Mouse (Mus musculus) megakaryocyte-erythroid progenitor cell, adult 5-6 weeks (primary cell): ENCODE measurements around the gene Maob. TPM values are rescaled to one million over a fixed set of nuclear protein-coding genes. Genes with fewer than 3 reads are reported as not detected.

ENCODE experiments used
- ATAC-seq: replicated peaks from 2 replicates; pipeline ENCODE4 v1.8.0; 2016; ENCODE audit warnings: mild to moderate bottlenecking, inconsistent platforms; ENCODE audit not compliant: severe bottlenecking, poor library complexity, low FRiP score, low TSS enrichment
- total RNA-seq, 2 experiments: library from RNA; stranded (forward) in 1 of 2; stranded (reverse) in 1 of 2; fragments of 200-1000, 215-1000 nt in 1 of 2; fragments of >200 nt in 1 of 2; fragmentation: Nextera tagmentation in 1 of 2; gene quantifications; 2 replicates each; pipeline ENCODE4 v1.2.3; 2014 to 2017

The Maob gene
- total RNA-seq (2014; fragmentation: Nextera tagmentation) (not detected in 2 replicates), total RNA-seq (2017) (not detected in 2 replicates)

- ATAC-seq: no peak
Measured at GRCm38 (mm10) chrX:16817261-16817769, at the start of gene Maob. Gene Maob (minus strand): TSS chrX:16817366.

DNA sequence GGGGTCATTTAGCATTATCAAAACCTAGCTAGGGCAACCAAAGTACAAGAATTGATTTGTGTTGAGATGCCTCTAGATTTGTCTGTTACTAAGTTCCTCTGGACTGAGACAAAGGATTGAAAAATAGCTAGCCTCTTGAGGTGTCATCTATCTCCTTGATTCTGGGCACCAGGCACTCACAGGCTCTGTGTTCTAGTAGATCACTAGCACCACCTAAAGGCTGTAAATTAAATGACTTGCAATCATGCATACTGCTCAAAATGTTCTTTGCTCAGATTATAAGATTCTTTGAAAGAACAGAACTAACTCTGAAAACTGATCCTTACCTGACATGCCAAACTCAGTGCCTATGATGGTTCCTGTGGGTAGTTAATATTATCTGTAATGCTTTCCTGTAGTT lies 43.1 kb upstream of the Maob start:
- no peak for ATAC-seq

GRCm38 (mm10) chrX:16846034-16846433 lies 28.9 kb upstream of the Maob start:
- ATAC-seq: no peak

DNA sequence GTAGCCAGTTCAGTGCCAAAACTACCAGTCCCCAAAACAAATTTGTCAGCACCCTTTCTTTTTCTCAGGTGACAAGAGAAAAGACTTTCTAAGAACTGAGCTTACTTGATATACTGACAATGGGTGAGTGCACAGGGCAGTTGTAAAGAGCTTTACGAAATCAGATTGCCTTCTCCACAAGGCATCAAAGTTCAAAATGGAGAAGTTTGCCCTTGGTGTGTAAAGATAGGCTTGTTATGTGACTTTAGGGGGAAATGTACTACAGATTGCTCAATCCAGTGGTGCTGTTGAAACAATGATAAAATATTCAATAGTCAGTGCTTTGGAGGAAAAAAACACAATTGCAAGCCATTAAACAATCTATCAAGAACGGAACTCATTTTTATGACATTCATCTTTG lies 24.3 kb upstream of the Maob start:
- no peak for ATAC-seq

- ATAC-seq: no peak
Measured at GRCm38 (mm10) chrX:16837293-16837692, 20.1 kb upstream of the Maob start.

- no peak for ATAC-seq
Measured at GRCm38 (mm10) chrX:16836488-16837082, 19.4 kb upstream of the Maob start.

DNA sequence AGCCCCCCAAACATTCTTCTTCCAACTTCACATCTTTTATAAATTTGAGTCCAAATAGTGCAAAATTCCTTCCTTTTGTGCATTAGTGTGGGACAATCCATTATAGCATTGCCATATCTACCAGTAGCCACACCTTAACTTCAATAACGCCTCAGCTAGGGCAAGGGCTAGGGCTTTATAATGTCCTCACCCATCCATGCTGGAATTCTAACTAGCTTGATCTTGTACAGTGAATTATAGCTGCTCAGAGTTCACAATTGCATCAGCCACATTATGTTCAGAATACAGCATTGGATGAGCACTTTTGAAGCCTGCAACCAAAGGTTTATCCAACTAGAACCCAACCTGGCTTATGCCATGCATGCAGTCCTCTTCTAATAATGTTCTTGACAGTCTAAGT lies 8.9 kb upstream of the Maob start:
- no peak for ATAC-seq

GRCm38 (mm10) chrX:16815965-16816364 lies 1.2 kb downstream of the Maob start:
- no peak for ATAC-seq

GRCm38 (mm10) chrX:16812080-16812479 lies 5.1 kb downstream of the Maob start:
- ATAC-seq: no peak

- ATAC-seq: no peak
Measured at GRCm38 (mm10) chrX:16767453-16767852, 49.7 kb downstream of the Maob start.

DNA sequence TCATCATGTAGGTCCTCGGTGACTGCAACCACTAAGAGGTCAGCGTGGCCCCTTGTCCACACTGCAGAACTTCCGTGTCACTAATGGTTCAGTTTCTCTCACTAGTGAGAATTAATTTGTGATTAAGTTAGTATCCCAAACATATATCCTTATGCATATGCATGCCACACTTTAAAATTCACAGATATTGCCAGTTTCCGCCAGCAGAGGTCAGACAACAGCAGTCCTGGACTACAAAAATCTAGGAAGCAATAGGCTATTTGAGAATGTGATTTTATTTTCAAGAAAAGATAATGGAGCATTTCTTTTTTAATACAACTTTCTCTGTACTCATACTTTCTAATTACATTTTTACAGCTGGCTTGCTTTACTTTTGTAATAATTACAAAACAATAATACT lies 51.0 kb downstream of the Maob start:
- no peak for ATAC-seq

DNA sequence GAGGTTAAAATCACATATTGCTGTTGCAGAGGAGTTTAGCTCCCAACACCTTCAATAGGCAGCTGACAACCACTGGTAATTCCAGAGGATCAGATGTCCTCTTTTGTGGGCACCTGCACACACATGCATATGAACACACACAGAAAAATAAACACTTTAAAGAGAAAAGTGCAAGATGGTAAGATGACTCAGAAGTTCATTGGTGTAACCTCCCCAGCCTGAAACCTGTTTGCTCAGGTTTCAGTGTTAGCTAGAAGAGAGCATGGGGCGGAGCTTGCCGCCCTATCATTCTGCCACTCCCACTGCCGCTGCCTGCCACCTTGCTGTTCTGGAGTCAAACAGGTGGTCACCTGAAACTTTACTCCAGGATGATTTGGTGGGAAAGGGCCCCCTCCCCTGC lies 55.7 kb downstream of the Maob start:
- no peak for ATAC-seq

GRCm38 (mm10) chrX:16754761-16755160 lies 62.4 kb downstream of the Maob start:
- ATAC-seq: no peak

DNA sequence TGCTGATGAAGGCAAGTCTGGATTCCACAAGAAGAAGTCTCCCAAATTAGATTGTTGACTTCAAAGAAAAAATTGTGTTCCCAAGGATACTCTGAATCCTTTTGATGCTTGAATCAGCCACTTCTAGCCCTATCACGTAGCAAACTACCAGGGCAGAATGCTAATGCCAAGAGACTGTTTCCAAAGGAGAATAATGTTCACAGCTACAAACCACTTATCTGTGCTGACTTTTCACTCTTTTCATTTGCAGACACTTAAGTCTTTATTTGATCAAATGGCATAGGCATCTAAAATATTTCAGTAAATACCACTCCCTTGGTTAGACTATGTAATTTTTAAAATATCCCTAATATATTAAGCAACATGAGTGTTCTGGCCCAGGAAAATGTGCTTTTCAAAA lies 68.2 kb downstream of the Maob start:
- no peak for ATAC-seq

DNA sequence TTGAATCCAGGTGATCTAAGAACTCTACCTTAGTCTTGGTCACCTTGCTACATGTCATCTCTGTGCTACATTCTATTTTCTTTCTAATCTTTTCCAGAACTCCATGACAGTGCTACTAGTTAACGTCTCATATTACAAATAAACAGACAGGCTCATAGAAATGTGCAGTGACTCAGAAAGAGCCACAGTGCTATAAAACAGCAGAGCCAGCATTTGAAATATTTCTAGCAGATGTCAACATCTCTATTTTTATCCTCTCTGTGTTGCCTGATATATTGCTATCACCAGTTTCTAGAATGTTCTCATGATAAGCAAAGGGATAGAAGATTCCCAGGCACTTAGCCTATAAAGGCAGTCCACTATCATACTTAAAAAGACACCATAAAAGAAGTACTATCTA lies 103.1 kb downstream of the Maob start:
- ATAC-seq: no peak

DNA sequence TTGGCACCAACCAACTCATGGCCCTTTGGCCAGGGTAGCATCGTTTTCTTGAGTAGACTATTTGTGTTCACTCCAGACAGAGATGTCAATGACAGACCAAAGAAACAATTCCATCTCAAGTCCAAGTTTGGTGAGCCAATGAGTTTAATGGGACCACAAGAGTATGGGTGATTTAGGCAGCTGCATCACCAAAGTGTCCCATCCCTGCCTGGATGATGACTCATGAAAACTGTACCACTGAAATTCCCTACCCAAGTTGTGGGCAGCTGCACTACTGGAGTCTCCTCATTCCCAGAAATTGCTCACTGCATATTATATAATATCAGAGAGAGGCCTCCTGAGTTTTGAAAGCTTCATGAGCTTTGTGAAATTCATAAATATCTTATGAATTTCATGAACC lies 111.1 kb downstream of the Maob start:
- ATAC-seq: no peak

Other genes starting within 250 kb of the Maob start
- gene Maoa, start 197.7 kb downstream of the Maob start, total RNA-seq (2014; fragmentation: Nextera tagmentation): 2.6 and 4.6 TPM in 2 replicates
- gene Maoa, start 197.7 kb downstream of the Maob start, total RNA-seq (2017): 5.4 and 10.0 TPM in 2 replicates
- not detected in 2 replicates for gene Ndp, start 94.4 kb upstream of the Maob start, total RNA-seq (2014; fragmentation: Nextera tagmentation)
- gene Ndp, start 94.4 kb upstream of the Maob start, total RNA-seq (2017): not detected in 2 replicates